Mouse (Mus musculus) MEL (cell line): ENCODE data around the gene Kcnip2. TPM values are rescaled to one million over a fixed set of nuclear protein-coding genes. Genes with fewer than 3 reads are reported as not detected.

Experiments used
- DNase-seq: peaks from one replicate; pipeline ENCODE4 v3.0.0; 2011; ENCODE audit warnings: low read depth, low spot score
- H3K27ac ChIP-seq: 2 replicates; pipeline ENCODE4 v1.5.1; 2012; ENCODE audit warnings: low read depth, mild to moderate bottlenecking, control low read depth, low read length, moderate library complexity; ENCODE audit not compliant: control insufficient read depth
- H3K27me3 ChIP-seq, 2 experiments: fragments of 150-350 bp in 1 of 2; sonication (generic) in 1 of 2; 2 replicates each; pipeline ENCODE4 v1.6.1; 2012; ENCODE audit warnings: low read length in 2 of 2, mild to moderate bottlenecking in 2 of 2, improper control_type of control experiment in 1 of 2, moderate library complexity in 1 of 2; ENCODE audit not compliant: insufficient read depth in 2 of 2, control insufficient read depth in 1 of 2
- H3K36me3 ChIP-seq, 2 experiments: 2 replicates each; pipeline ENCODE4 v1.6.1; 2012 to 2014; ENCODE audit warnings: low read length in 2 of 2, improper control_type of control experiment in 1 of 2, inconsistent platforms in 1 of 2, mild to moderate bottlenecking in 1 of 2; ENCODE audit not compliant: insufficient read depth in 2 of 2, control insufficient read depth in 1 of 2
- H3K4me1 ChIP-seq, 2 experiments: fragments of 150-350 bp in 1 of 2; sonication (generic) in 1 of 2; 2 replicates each; pipeline ENCODE4 v1.6.1; 2012; ENCODE audit warnings: low read length in 2 of 2, improper control_type of control experiment in 1 of 2, mild to moderate bottlenecking in 1 of 2; ENCODE audit not compliant: insufficient read depth in 2 of 2, control insufficient read depth in 1 of 2
- H3K4me3 ChIP-seq, 2 experiments: fragments of 150-350 bp in 1 of 2; sonication (generic) in 1 of 2; 2 replicates each; pipeline ENCODE4 v1.5.1; 2012; ENCODE audit warnings: low read depth in 2 of 2, low read length in 2 of 2, mild to moderate bottlenecking in 2 of 2, moderate library complexity in 2 of 2, control low read depth in 1 of 2, improper control_type of control experiment in 1 of 2; ENCODE audit not compliant: control insufficient read depth in 1 of 2, insufficient read depth in 1 of 2
- H3K79me2 ChIP-seq: 2 replicates; pipeline ENCODE4 v1.6.1; 2012; ENCODE audit warnings: mild to moderate bottlenecking, low read length, moderate library complexity; ENCODE audit not compliant: control insufficient read depth, poor library complexity, insufficient read depth
- H3K9ac ChIP-seq: 2 replicates; pipeline ENCODE4 v1.6.1; 2012; ENCODE audit warnings: low read depth, mild to moderate bottlenecking, control low read depth, low read length, moderate library complexity; ENCODE audit not compliant: control insufficient read depth, poor library complexity, severe bottlenecking
- H3K9me3 ChIP-seq: fragments of 150-350 bp; sonication (generic); replicated peaks from 2 replicates; pipeline ENCODE4 v1.6.1; 2012; ENCODE audit warnings: mild to moderate bottlenecking, low read length, improper control_type of control experiment, moderate library complexity; ENCODE audit not compliant: insufficient read depth
- CHD2 ChIP-seq: IDR thresholded peaks from 2 replicates; pipeline ENCODE4 v1.6.1; 2011; ENCODE audit warnings: low read length, improper control_type of control experiment
- CTCF ChIP-seq, 3 experiments: IDR thresholded peaks in 2 of 3; conservative IDR thresholded peaks in 1 of 3; 2 replicates each; pipeline ENCODE4 v1.5.1; 2011 to 2012; ENCODE audit warnings: low read length in 3 of 3, low read depth in 2 of 3, mild to moderate bottlenecking in 2 of 3, improper control_type of control experiment in 1 of 3, inconsistent platforms in 1 of 3, mixed read lengths in 1 of 3, moderate library complexity in 1 of 3; ENCODE audit not compliant: control insufficient read depth in 1 of 3, insufficient read depth in 1 of 3, poor library complexity in 1 of 3, severe bottlenecking in 1 of 3
- EP300 ChIP-seq, 2 experiments: IDR thresholded peaks; 2 replicates each; pipeline ENCODE4 v1.6.1; 2011; ENCODE audit warnings: improper control_type of control experiment in 2 of 2, low read length in 2 of 2, low read depth in 1 of 2, mild to moderate bottlenecking in 1 of 2
- GABPA ChIP-seq: IDR thresholded peaks from 2 replicates; pipeline ENCODE4 v1.6.1; 2012; ENCODE audit warnings: low read depth, mild to moderate bottlenecking, inconsistent platforms, low read length, improper control_type of control experiment, moderate library complexity
- GATA1 ChIP-seq: IDR thresholded peaks from 2 replicates; pipeline ENCODE4 v1.6.1; 2011; ENCODE audit warnings: low read depth, low read length, improper control_type of control experiment
- HCFC1 ChIP-seq: IDR thresholded peaks from 2 replicates; pipeline ENCODE4 v1.6.1; 2012; ENCODE audit warnings: low read depth, mild to moderate bottlenecking, inconsistent platforms, low read length, improper control_type of control experiment, moderate library complexity
- MEF2A ChIP-seq: IDR thresholded peaks from 2 replicates; pipeline ENCODE4 v1.6.1; 2014; ENCODE audit warnings: low read depth, mild to moderate bottlenecking, inconsistent platforms, low read length, improper control_type of control experiment; ENCODE audit not compliant: poor library complexity, insufficient replicate concordance, severe bottlenecking; ENCODE audit errors: extremely low read depth
- NELFE ChIP-seq: IDR thresholded peaks from 2 replicates; pipeline ENCODE4 v1.6.1; 2011; ENCODE audit warnings: low read depth, low read length, improper control_type of control experiment
- RAD21 ChIP-seq: IDR thresholded peaks from 2 replicates; pipeline ENCODE4 v1.6.1; 2011; ENCODE audit warnings: mild to moderate bottlenecking, low read depth, low read length, improper control_type of control experiment
- SIN3A ChIP-seq: IDR thresholded peaks from 2 replicates; pipeline ENCODE4 v1.6.1; 2012; ENCODE audit warnings: low read length, improper control_type of control experiment, inconsistent platforms
- TAL1 ChIP-seq: IDR thresholded peaks from 2 replicates; pipeline ENCODE4 v1.6.1; 2012; ENCODE audit warnings: mild to moderate bottlenecking, inconsistent platforms, low read length, moderate library complexity, mixed read lengths
- UBTF ChIP-seq: IDR thresholded peaks from 2 replicates; pipeline ENCODE4 v1.6.1; 2012; ENCODE audit warnings: low read depth, mild to moderate bottlenecking, inconsistent platforms, low read length, improper control_type of control experiment, moderate library complexity, borderline replicate concordance; ENCODE audit not compliant: insufficient read depth
- USF1 ChIP-seq: IDR thresholded peaks from 2 replicates; pipeline ENCODE4 v1.6.1; 2014; ENCODE audit warnings: low read depth, mild to moderate bottlenecking, inconsistent platforms, low read length, improper control_type of control experiment, moderate library complexity
- USF2 ChIP-seq, 2 experiments: IDR thresholded peaks; 2 replicates each; pipeline ENCODE4 v1.6.1; 2011 to 2012; ENCODE audit warnings: improper control_type of control experiment in 2 of 2, low read length in 2 of 2, borderline replicate concordance in 1 of 2, inconsistent platforms in 1 of 2, low read depth in 1 of 2, mild to moderate bottlenecking in 1 of 2; ENCODE audit not compliant: insufficient read depth in 1 of 2
- ZNF384 ChIP-seq: IDR thresholded peaks from 2 replicates; pipeline ENCODE4 v1.6.1; 2012; ENCODE audit warnings: low read depth, mild to moderate bottlenecking, inconsistent platforms, low read length, improper control_type of control experiment
- polyA plus RNA-seq, 2 experiments: library from polyadenylated mRNA; stranded (reverse) in 1 of 2; unstranded in 1 of 2; fragments of >175 nt in 1 of 2; fragments of >200 nt in 1 of 2; gene quantifications; 2 replicates each; pipeline versions ENCODE4 v1.2.1 to v1.2.4; 2012; ENCODE audit warnings: low replicate concordance in 2 of 2, low read depth in 1 of 2; ENCODE audit not compliant: insufficient read length in 2 of 2, insufficient read depth in 1 of 2, missing spikeins in 1 of 2
- total RNA-seq: library from RNA; depleted of rRNA; stranded (reverse); fragments of 300-350 nt; gene quantifications from 2 replicates; pipeline ENCODE4 v1.2.3, GENCODE M21; 2012

Gene Kcnip2
- total and polyA plus RNA-seq, 3 experiments, result 0.14 TPM; not detected in 2

DNA sequence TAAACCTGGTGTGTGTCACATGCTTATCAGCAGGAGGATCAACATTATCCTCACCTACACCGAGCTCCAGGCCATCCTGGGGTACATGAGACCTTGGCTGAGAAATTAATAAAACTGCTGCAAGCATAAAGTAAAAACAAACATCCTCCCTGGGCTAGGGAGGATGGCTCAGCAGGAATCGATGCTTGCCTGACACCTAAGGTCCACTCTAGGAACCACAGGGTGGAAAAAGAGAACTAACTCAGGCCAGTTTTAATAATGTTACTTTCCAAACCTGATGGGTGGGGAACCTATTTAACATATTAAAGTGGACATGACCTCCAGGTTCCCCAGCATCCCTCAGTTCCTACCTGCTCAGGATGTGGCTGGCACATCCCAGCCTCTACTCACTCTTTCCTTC lies 14.8 kb upstream of the Kcnip2 start:
- Histone ChIP-seq H3K27ac (no peak overlapping the region), H3K36me3 (peaks cover 0 to under 1% of the 10 kb centered on the region in 2 experiments; a peak in 1 of 4 replicates), H3K4me3 (no peak overlapping the region), H3K4me1 (no peaks in the 10 kb centered on the region), H3K79me2 (no peaks in the 10 kb centered on the region), H3K9ac (no peak overlapping the region), H3K9me3 (no peaks in the 10 kb centered on the region), H3K27me3 (no peaks in the 10 kb centered on the region)
- no peak for DNase-seq
- no peak for TF ChIP-seq HCFC1
- no peak for TF ChIP-seq CHD2
- TF ChIP-seq NELFE, result no peak
- no peak for TF ChIP-seq GABPA
- TF ChIP-seq ZNF384, result no peak
- no peak for TF ChIP-seq EP300 (IDR thresholded peaks at IDR 0.05; ENCODE audit: low read depth in 1 of 2, low read length in 2 of 2)
- no peak for TF ChIP-seq MEF2A
- TF ChIP-seq SIN3A, result no peak
- no peak for TF ChIP-seq USF2 (IDR thresholded peaks at IDR 0.05; ENCODE audit: borderline replicate concordance in 1 of 2, insufficient read depth in 1 of 2, low read depth in 1 of 2, low read length in 2 of 2)
- TF ChIP-seq UBTF, result no peak
- no peak for TF ChIP-seq GATA1

DNA sequence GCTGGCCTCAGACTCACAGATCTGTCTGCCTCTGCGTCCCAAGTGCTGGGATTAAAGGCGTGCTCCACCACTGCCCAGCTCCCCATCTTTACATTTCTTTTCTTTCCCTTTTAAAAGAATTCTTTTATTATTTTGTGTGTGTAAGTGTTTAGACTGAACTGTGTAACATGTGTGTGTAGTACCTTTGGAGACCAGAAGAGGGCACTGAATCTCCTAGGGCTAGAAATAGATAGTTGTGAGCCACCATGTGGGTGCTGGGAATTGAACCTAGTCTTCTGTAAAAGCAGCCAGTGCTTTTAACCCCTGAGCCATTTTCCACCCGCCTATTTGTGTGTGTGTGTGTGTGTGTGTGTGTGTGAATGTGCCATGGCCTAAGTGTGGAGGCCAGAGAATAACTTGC lies 11.9 kb upstream of the Kcnip2 start:
- Histone ChIP-seq H3K9me3 (no peaks in the 10 kb centered on the region), H3K27me3 (no peaks in the 10 kb centered on the region), H3K36me3 (no peaks in the 10 kb centered on the region)
- peak in 2 of 3 experiments; percentile 41 to 48; a peak in 4 of 6 replicates for TF ChIP-seq CTCF (IDR thresholded peaks at IDR 0.05 in 2 of 3, conservative IDR thresholded peaks at IDR 0.05 in 1 of 3; ENCODE audit: control insufficient read depth in 1 of 3, insufficient read depth in 1 of 3, low read depth in 2 of 3, low read length in 3 of 3, poor library complexity in 1 of 3, severe bottlenecking in 1 of 3)
- no peak for TF ChIP-seq NELFE
- TF ChIP-seq, all 39 proteins: peak for 1
- Histone ChIP-seq H3K4me3 (no peak overlapping the region), H3K4me1 (no peaks in the 10 kb centered on the region), H3K27ac (no peak overlapping the region), H3K9ac (no peak overlapping the region), H3K79me2 (no peaks in the 10 kb centered on the region)
- DNase-seq, result peak; percentile 42

DNA sequence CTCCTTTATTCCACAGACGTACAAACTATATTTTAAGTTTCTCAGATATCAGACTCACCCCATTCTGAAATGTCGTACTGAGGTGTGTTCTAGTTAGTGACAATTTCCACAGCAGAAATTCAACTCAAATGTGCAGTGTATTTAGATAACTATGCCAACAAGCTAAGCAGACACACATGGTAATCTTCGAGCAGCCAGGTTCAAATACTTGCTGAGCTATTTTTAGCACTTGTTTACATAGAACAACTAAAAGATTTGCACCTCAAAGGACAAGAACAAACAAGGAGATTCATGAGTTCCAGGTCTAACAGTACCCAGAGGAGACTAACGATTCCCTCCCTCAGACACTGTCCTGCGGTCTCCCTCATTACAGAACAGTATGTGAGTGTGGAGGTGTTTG lies 11.3 kb upstream of the Kcnip2 start:
- no peak for TF ChIP-seq RAD21
- TF ChIP-seq USF1, result no peak
- no peak for TF ChIP-seq TAL1

More for the DNA sequence above, 11.3 kb upstream of the Kcnip2 start:
- no peaks in the 10 kb centered on the region for H3K27me3 ChIP-seq
- H3K4me3 ChIP-seq, result no peak overlapping the region
- H3K79me2 ChIP-seq, result no peaks in the 10 kb centered on the region
- no peaks in the 10 kb centered on the region for H3K4me1 ChIP-seq
- no peak overlapping the region for H3K9ac ChIP-seq
- H3K27ac ChIP-seq, result no peak overlapping the region
- no peaks in the 10 kb centered on the region for H3K36me3 ChIP-seq
- H3K9me3 ChIP-seq, result no peaks in the 10 kb centered on the region
- no peak for DNase-seq
